Mouse (Mus musculus) layer of hippocampus, adult 9-10 months (tissue): ENCODE results near the gene Celf6.

ENCODE experiments used
- DNase-seq: peaks from one replicate; pipeline ENCODE4 v3.0.0; 2022; ENCODE audit warnings: low spot score

The Celf6 gene

GRCm38 (mm10) chr9:59588252-59588651, 10.5 kb downstream of the Celf6 start:
- no peak for DNase-seq

- DNase-seq: no peak
Measured at GRCm38 (mm10) chr9:59588710-59589671, 11.3 kb downstream of the Celf6 start.

- DNase-seq: no peak
Measured at GRCm38 (mm10) chr9:59589703-59590439, 12.2 kb downstream of the Celf6 start.

- no peak for DNase-seq
Measured at GRCm38 (mm10) chr9:59601661-59602060, 23.9 kb downstream of the Celf6 start.

GRCm38 (mm10) chr9:59605967-59606366, 28.2 kb downstream of the Celf6 start:
- DNase-seq: no peak

GRCm38 (mm10) chr9:59610950-59611349, 33.2 kb downstream of the Celf6 start:
- DNase-seq: no peak

- no peak for DNase-seq
Measured at GRCm38 (mm10) chr9:59615797-59616196, 38.1 kb downstream of the Celf6 start.

- DNase-seq: peak; percentile 96
Measured at GRCm38 (mm10) chr9:59616622-59617306, 39.0 kb downstream of the Celf6 start, which contains the start of gene Parp6. Parp6 (plus strand) TSS chr9:59617284.

- DNase-seq: peak; percentile 5
Measured at GRCm38 (mm10) chr9:59617307-59617973, 39.7 kb downstream of the Celf6 start.

GRCm38 (mm10) chr9:59638372-59638771, 60.7 kb downstream of the Celf6 start:
- DNase-seq: no peak

GRCm38 (mm10) chr9:59639936-59640335, 62.2 kb downstream of the Celf6 start:
- no peak for DNase-seq

- no peak for DNase-seq
Measured at GRCm38 (mm10) chr9:59641320-59641719, 63.6 kb downstream of the Celf6 start.

- no peak for DNase-seq
Measured at GRCm38 (mm10) chr9:59649911-59650310, 72.2 kb downstream of the Celf6 start.

- no peak for DNase-seq
Measured at GRCm38 (mm10) chr9:59653371-59653770, 75.7 kb downstream of the Celf6 start.

GRCm38 (mm10) chr9:59654450-59654983, 76.8 kb downstream of the Celf6 start:
- DNase-seq: no peak

GRCm38 (mm10) chr9:59655958-59656634, 78.4 kb downstream of the Celf6 start, which contains the start of gene Pkm:
Pkm (plus strand) TSS chr9:59656368.
- peak; percentile 96 for DNase-seq
